Mouse (Mus musculus) spleen, adult 2 months (tissue): ENCODE measurements around the gene Gcnt4.

ENCODE experiments used
- CTCF ChIP-seq: fragments of 200-500 bp; IDR thresholded peaks from 2 replicates; pipeline ENCODE4 v1.5.1; 2011; ENCODE audit warnings: mild to moderate bottlenecking, inconsistent platforms; ENCODE audit not compliant: insufficient read depth, insufficient read length, insufficient replicate concordance; ENCODE audit errors: extremely low read depth
- POLR2A ChIP-seq: fragments of 200-500 bp; IDR thresholded peaks from 2 replicates; pipeline ENCODE4 v1.6.1; 2011; ENCODE audit warnings: low read depth, low read length, inconsistent platforms

DNA sequence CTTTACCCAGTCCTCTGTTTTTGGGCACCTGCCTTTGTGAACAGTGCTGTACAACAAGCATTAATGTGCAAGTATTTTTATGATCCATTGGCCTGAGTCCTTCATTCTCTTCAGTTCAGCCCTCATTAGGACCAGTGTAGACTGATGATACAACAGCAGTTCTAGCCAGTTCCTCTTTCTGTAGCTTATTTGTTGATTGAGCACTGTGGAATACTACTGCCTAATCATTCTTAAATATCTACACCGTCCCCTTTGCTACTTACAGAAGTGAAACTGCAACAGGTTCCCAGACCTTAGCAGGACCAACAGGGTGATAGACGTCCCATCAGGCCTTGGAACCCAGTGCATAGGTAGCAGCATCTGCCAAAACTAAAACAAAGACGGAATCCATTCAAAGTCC, 13.3 kb upstream of the Gcnt4 start:
- TF ChIP-seq POLR2A (no peak), CTCF (no peak)
